Mouse (Mus musculus) heart, embryonic 16.5 days (tissue): ENCODE results near the gene Gm12185. TPM values are rescaled to one million over a fixed set of nuclear protein-coding genes. Genes with fewer than 3 reads are reported as not detected.
"Not testable (repeated sequence)": the region's sequence is repeated elsewhere in the genome, so short reads cannot be mapped to it uniquely, and the experiment has no call there.

Source experiments
- ATAC-seq: fragments of 200-750 bp; cut with Nextera tagmentation; replicated peaks from 2 replicates; pipeline ENCODE4 v1.8.0; 2017; ENCODE audit warnings: moderate number of reproducible peaks; ENCODE audit not compliant: insufficient read depth, low FRiP score; ENCODE audit errors: extremely low read depth
- H3K27ac ChIP-seq: fragments of 300-500 bp; sonication (generic); 2 replicates; pipeline ENCODE4 v1.5.1; 2014; ENCODE audit warnings: mild to moderate bottlenecking, low read length, control low read depth, moderate library complexity
- H3K27me3 ChIP-seq: fragments of 300-500 bp; sonication (generic); 2 replicates; pipeline ENCODE4 v1.6.1; 2014; ENCODE audit warnings: low read length, mixed read lengths; ENCODE audit not compliant: control insufficient read depth, insufficient read depth
- H3K36me3 ChIP-seq: fragments of 300-500 bp; sonication (generic); 2 replicates; pipeline ENCODE4 v1.6.1; 2014; ENCODE audit not compliant: control insufficient read depth, insufficient read depth
- H3K4me1 ChIP-seq: fragments of 300-500 bp; sonication (generic); 2 replicates; pipeline ENCODE4 v1.6.1; 2014; ENCODE audit warnings: low read length, mixed read lengths; ENCODE audit not compliant: control insufficient read depth, insufficient read depth
- H3K4me2 ChIP-seq: fragments of 300-500 bp; sonication (generic); 2 replicates; pipeline ENCODE4 v1.6.1; 2014; ENCODE audit warnings: low read depth, mild to moderate bottlenecking, control low read depth, low read length
- H3K4me3 ChIP-seq: fragments of 300-500 bp; sonication (generic); 2 replicates; pipeline ENCODE4 v1.5.1; 2014; ENCODE audit warnings: mild to moderate bottlenecking, control low read depth, low read length
- H3K9ac ChIP-seq: fragments of 300-500 bp; sonication (generic); 2 replicates; pipeline ENCODE4 v1.6.1; 2014; ENCODE audit warnings: low read length, control low read depth
- H3K9me3 ChIP-seq: fragments of 300-500 bp; sonication (generic); replicated peaks from 2 replicates; pipeline ENCODE4 v1.6.1; 2016; ENCODE audit warnings: low read length; ENCODE audit not compliant: control insufficient read depth
- WGBS: fragments of 180-500 bp; shearing (Covaris S2); extraction: QIAGEN DNeasy Blood & Tissue Kit; methylation state at CpG from one replicate; pipeline ENCODE4 v1.1.7; 2014; 5-methylcytosine and 5-hydroxymethylcytosine counted together
- polyA plus RNA-seq: library from polyadenylated mRNA; unstranded; fragments of >200 nt; fragmentation: Nextera tagmentation; extraction: Ambion mirVana; gene quantifications from 2 replicates; pipeline ENCODE4 v1.2.1, GENCODE M21; 2015

Gm12185 gene
- polyA plus RNA-seq, 1 experiment from 2014 or later, result 0.13 TPM

GRCm38 (mm10) chr11:48982848-48983247 is 9.2 kb downstream of the Gm12185 start:
- no CpG with 5 or more reads among the region's 3 CpGs for WGBS
- not testable (repeated sequence) for H3K9me3 ChIP-seq, H3K4me3 ChIP-seq, H3K9ac ChIP-seq, H3K4me1 ChIP-seq, H3K27ac ChIP-seq, H3K27me3 ChIP-seq, H3K36me3 ChIP-seq, H3K4me2 ChIP-seq, ATAC-seq

- not testable (repeated sequence) for H3K27me3 ChIP-seq, ATAC-seq, H3K4me2 ChIP-seq, H3K36me3 ChIP-seq, H3K9ac ChIP-seq, H3K4me3 ChIP-seq, H3K27ac ChIP-seq, H3K9me3 ChIP-seq, H3K4me1 ChIP-seq
- no CpG with 5 or more reads among the region's 5 CpGs for WGBS
These were observed 12.0 kb downstream of the Gm12185 start for GRCm38 (mm10) chr11:48980052-48980451.

- H3K36me3 ChIP-seq, H3K4me1 ChIP-seq, H3K27me3 ChIP-seq, H3K27ac ChIP-seq, H3K9ac ChIP-seq, H3K9me3 ChIP-seq, ATAC-seq, H3K4me2 ChIP-seq, H3K4me3 ChIP-seq: not testable (repeated sequence)
- WGBS, result no CpG with 5 or more reads among the region's 3 CpGs
These were observed 12.8 kb downstream of the Gm12185 start, which contains the start of gene 9930111J21Rik1 for GRCm38 (mm10) chr11:48979251-48979650. Gene 9930111J21Rik1, minus strand, starts transcription at chr11:48979398.

- H3K4me2 ChIP-seq, H3K27me3 ChIP-seq, ATAC-seq, H3K27ac ChIP-seq, H3K9ac ChIP-seq, H3K4me1 ChIP-seq, H3K4me3 ChIP-seq, H3K9me3 ChIP-seq, H3K36me3 ChIP-seq: not testable (repeated sequence)
- WGBS, result no CpG with 5 or more reads among the region's 1 CpGs
These were observed 13.6 kb downstream of the Gm12185 start, which contains the start of gene Olfr56 for GRCm38 (mm10) chr11:48978240-48978939. Gene Olfr56, plus strand, starts transcription at chr11:48978889.

GRCm38 (mm10) chr11:48974686-48975085 is 17.3 kb downstream of the Gm12185 start:
- not testable (repeated sequence) for H3K4me2 ChIP-seq, H3K4me3 ChIP-seq, H3K9me3 ChIP-seq, H3K4me1 ChIP-seq, H3K36me3 ChIP-seq, ATAC-seq, H3K27me3 ChIP-seq, H3K27ac ChIP-seq, H3K9ac ChIP-seq
- no CpG with 5 or more reads among the region's 1 CpGs for WGBS

- H3K9ac ChIP-seq, H3K36me3 ChIP-seq, H3K4me2 ChIP-seq, H3K9me3 ChIP-seq, ATAC-seq, H3K27ac ChIP-seq, H3K27me3 ChIP-seq, H3K4me3 ChIP-seq, H3K4me1 ChIP-seq: not testable (repeated sequence)
- WGBS, result 91% methylated on average over 6 of the region's 6 CpGs
These were observed 45.9 kb downstream of the Gm12185 start, which contains the start of gene Psme2b for GRCm38 (mm10) chr11:48946090-48946489. Gene Psme2b, minus strand, starts transcription at chr11:48946190.

GRCm38 (mm10) chr11:48939286-48939685 is 52.7 kb downstream of the Gm12185 start:
- H3K9me3 ChIP-seq, H3K4me3 ChIP-seq, H3K27ac ChIP-seq, ATAC-seq, H3K36me3 ChIP-seq, H3K9ac ChIP-seq, H3K4me2 ChIP-seq, H3K4me1 ChIP-seq, H3K27me3 ChIP-seq: not testable (repeated sequence)

- not testable (repeated sequence) for H3K4me2 ChIP-seq, H3K9ac ChIP-seq, H3K27ac ChIP-seq, H3K27me3 ChIP-seq, H3K36me3 ChIP-seq, H3K4me3 ChIP-seq, H3K9me3 ChIP-seq, ATAC-seq, H3K4me1 ChIP-seq
- WGBS, result no CpG with 5 or more reads among the region's 3 CpGs
These were observed 56.7 kb downstream of the Gm12185 start for GRCm38 (mm10) chr11:48935291-48935690.

- not testable (repeated sequence) for ATAC-seq, H3K9me3 ChIP-seq, H3K4me1 ChIP-seq, H3K4me2 ChIP-seq, H3K9ac ChIP-seq, H3K27me3 ChIP-seq, H3K27ac ChIP-seq, H3K36me3 ChIP-seq, H3K4me3 ChIP-seq
- WGBS, result 42% methylated on average over 1 of the region's 1 CpGs
These were observed 58.1 kb downstream of the Gm12185 start for GRCm38 (mm10) chr11:48933923-48934322.
